Mouse (Mus musculus): Measurements from ENCODE around the gene Tmtc2. TPM values are rescaled to one million over a fixed set of nuclear protein-coding genes. Genes with fewer than 3 reads are reported as not detected.

Gene Tmtc2
- total RNA-seq, 2 experiments from 2014 or later: 11.5 to 12.7 TPM

GRCm38 (mm10) chr10:105572829-105573228, 1.4 kb downstream of the Tmtc2 start:
- no peak for TF ChIP-seq CTCF (IDR thresholded peaks at IDR 0.05)
- Histone ChIP-seq H3K4me3 (peak overlapping the region; percentile 78), H3K27ac (no peak overlapping the region)
- DNase-seq (ENCODE audit: extremely low spot score in 1 of 2, low spot score in 2 of 2): peak in 1 of 2 experiments; percentile 19
- intact Hi-C loops (cut with DNase I): loop anchor here (1.0 to 5.0 kb wide), 2 partner anchors 285 to 536 kb away; no protein-coding TSS in a partner anchor

GRCm38 (mm10) chr10:105572301-105572700, 1.9 kb downstream of the Tmtc2 start:
- no peak overlapping the region for H3K27ac ChIP-seq
- H3K4me3 ChIP-seq: peak overlapping the region; percentile 78
- no peak for TF ChIP-seq CTCF (IDR thresholded peaks at IDR 0.05)
- intact Hi-C loops (cut with DNase I): loop anchor here (5.0 kb wide), 1 partner anchor 535 kb away; no protein-coding TSS in a partner anchor
- DNase-seq (ENCODE audit: extremely low spot score in 1 of 2, low spot score in 2 of 2): no peak

GRCm38 (mm10) chr10:105571831-105572230, 2.4 kb downstream of the Tmtc2 start:
- no peak for DNase-seq (ENCODE audit: extremely low spot score in 1 of 2, low spot score in 2 of 2)
- intact Hi-C loops (cut with DNase I): loop anchor here (5.0 kb wide), 1 partner anchor 535 kb away; no protein-coding TSS in a partner anchor
- Histone ChIP-seq H3K4me3 (peak overlapping the region; percentile 78), H3K27ac (no peak overlapping the region)
- no peak for TF ChIP-seq CTCF (IDR thresholded peaks at IDR 0.05)

GRCm38 (mm10) chr10:105571019-105571418, 3.2 kb downstream of the Tmtc2 start:
- Histone ChIP-seq H3K4me3 (no peak overlapping the region), H3K27ac (no peak overlapping the region)
- DNase-seq (ENCODE audit: extremely low spot score in 1 of 2, low spot score in 2 of 2): no peak
- no peak for TF ChIP-seq CTCF (IDR thresholded peaks at IDR 0.05)
- intact Hi-C loops (cut with DNase I): loop anchor here (5.0 kb wide), 1 partner anchor 534 kb away; no protein-coding TSS in a partner anchor

GRCm38 (mm10) chr10:105569573-105569972, 4.7 kb downstream of the Tmtc2 start:
- DNase-seq (ENCODE audit: extremely low spot score in 1 of 2, low spot score in 2 of 2): no peak
- no peak for TF ChIP-seq CTCF (IDR thresholded peaks at IDR 0.05)
- Histone ChIP-seq H3K4me3 (no peak overlapping the region), H3K27ac (no peak overlapping the region)
- intact Hi-C loops (cut with DNase I): no loop called here

GRCm38 (mm10) chr10:105567825-105568531, 6.3 kb downstream of the Tmtc2 start:
- intact Hi-C loops (cut with DNase I): no loop called here
- no peak for DNase-seq (ENCODE audit: extremely low spot score in 1 of 2, low spot score in 2 of 2)
- Histone ChIP-seq H3K4me3 (no peak overlapping the region), H3K27ac (no peak overlapping the region)
- no peak for TF ChIP-seq CTCF (IDR thresholded peaks at IDR 0.05)

- no peak overlapping the region for H3K4me3 ChIP-seq
- intact Hi-C loops (cut with DNase I): no loop called here
- no peak for DNase-seq (ENCODE audit: extremely low spot score in 1 of 2, low spot score in 2 of 2)
These were observed 12.7 kb downstream of the Tmtc2 start for GRCm38 (mm10) chr10:105561548-105561947.

GRCm38 (mm10) chr10:105557581-105557980, 16.7 kb downstream of the Tmtc2 start:
- DNase-seq (ENCODE audit: extremely low spot score in 1 of 2, low spot score in 2 of 2): no peak
- no peak overlapping the region for H3K4me3 ChIP-seq
- no peak for TF ChIP-seq CTCF (IDR thresholded peaks at IDR 0.05)
- intact Hi-C loops (cut with DNase I): no loop called here
- H3K27ac ChIP-seq: no peak overlapping the region

More at GRCm38 (mm10) chr10:105561548-105561947, 12.7 kb downstream of the Tmtc2 start:
- no peak overlapping the region for H3K27ac ChIP-seq
- no peak for TF ChIP-seq CTCF (IDR thresholded peaks at IDR 0.05)

GRCm38 (mm10) chr10:105556890-105557572, 17.2 kb downstream of the Tmtc2 start:
- TF ChIP-seq CTCF (IDR thresholded peaks at IDR 0.05): no peak
- DNase-seq (ENCODE audit: extremely low spot score in 1 of 2, low spot score in 2 of 2): no peak
- intact Hi-C loops (cut with DNase I): no loop called here
- H3K4me3 ChIP-seq: no peak overlapping the region
- H3K27ac ChIP-seq: no peak overlapping the region

GRCm38 (mm10) chr10:105554153-105554552, 20.1 kb downstream of the Tmtc2 start:
- DNase-seq (ENCODE audit: extremely low spot score in 1 of 2, low spot score in 2 of 2): no peak
- intact Hi-C loops (cut with DNase I): no loop called here
- Histone ChIP-seq H3K4me3 (no peak overlapping the region), H3K27ac (no peak overlapping the region)
- TF ChIP-seq CTCF (IDR thresholded peaks at IDR 0.05): no peak

- no peak overlapping the region for H3K27ac ChIP-seq
- TF ChIP-seq CTCF (IDR thresholded peaks at IDR 0.05): no peak
- DNase-seq (ENCODE audit: extremely low spot score in 1 of 2, low spot score in 2 of 2): no peak
- intact Hi-C loops (cut with DNase I): no loop called here
- no peak overlapping the region for H3K4me3 ChIP-seq
These were observed 26.2 kb downstream of the Tmtc2 start for GRCm38 (mm10) chr10:105548040-105548439.
